Mouse (Mus musculus) pancreas, adult 10 weeks (tissue): ENCODE measurements around the gene Nkrf. TPM values are rescaled to one million over a fixed set of nuclear protein-coding genes. Genes with fewer than 3 reads are reported as not detected.

Source experiments
- polyA plus RNA-seq: library from polyadenylated mRNA; stranded (reverse); fragments of 350-450 nt; fragmentation: Illumina TruSeq; extraction: RNeasy Lipid Tissue Mini Kit (QIAGEN cat#74804); gene quantifications from one replicate; pipeline ENCODE4 v1.2.3, GENCODE M21; 2015; ENCODE audit warnings: low read depth, low replicate concordance; ENCODE audit not compliant: insufficient read depth

Gene Nkrf
- 1.1 TPM for polyA plus RNA-seq

DNA sequence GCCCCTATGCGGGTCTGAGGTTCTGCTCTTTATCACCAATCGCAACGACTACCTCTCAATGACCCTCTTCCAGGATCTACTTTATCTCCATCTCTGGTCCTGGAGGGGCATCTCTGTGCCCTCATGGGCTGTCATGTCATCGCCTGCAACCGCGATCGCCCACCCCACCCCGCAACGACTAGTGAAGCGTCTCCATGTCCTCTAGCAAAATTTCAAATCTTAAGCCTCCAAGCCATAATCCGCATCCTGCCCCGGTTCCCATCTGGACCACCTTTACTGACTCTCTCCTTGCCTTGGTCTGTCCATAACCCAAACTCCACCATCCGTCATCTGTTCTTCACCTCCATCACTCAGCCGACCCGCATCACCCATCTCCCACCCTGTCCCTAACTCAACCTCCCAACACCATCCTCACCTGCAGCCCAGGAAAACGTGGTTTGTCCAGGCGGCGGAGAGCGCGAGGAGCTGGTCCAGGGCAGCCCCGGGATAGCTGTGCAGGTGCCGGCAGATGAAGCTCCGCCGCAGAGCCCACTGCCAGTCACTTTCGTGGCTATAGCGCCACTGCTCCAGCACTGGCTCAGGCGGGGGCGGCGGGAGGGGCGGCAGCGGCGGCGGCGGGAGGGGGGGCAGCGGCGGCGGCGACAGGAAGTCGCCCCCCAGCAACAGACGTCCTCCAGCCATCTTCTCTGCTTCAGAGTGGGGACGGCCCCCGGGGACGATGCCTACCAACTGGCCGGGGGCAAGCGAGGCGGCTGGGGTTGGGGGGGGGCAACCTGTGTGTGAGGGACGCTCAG lies at the start of gene Nkrf:
Gene Nkrf (minus strand): TSS at position 579 of the 794 bp plus-strand sequence.

DNA sequence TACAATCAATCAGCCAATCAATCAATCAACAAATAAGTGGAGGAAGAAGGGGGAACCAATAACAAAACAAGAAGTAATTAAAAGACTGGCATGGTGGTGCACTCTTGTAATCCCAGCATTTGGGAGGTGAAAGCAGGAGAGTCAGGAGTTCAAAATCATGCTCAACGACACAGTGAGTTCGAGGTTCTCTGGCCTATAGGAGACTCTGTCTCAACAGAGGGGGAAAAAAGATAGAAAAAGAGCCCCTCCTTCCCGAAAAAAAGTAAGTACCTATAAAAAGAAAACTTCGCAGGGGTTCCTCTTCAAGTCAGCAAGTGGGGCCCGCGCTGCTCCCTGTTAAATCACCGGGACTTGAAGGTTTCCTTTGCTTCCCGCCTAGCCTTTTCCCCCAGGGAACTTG lies 28.9 kb downstream of the Nkrf start, which contains the start of the genes Ube2a and C330007P06Rik:
Gene Ube2a (plus strand): TSS at position 136 of the 400 bp plus-strand sequence.
Gene C330007P06Rik (minus strand): TSS at position 347 of the 400 bp plus-strand sequence.

Other genes with a start within 250 kb of the Nkrf start
- not detected for gene Slc25a43, start 159.2 kb downstream of the Nkrf start, polyA plus RNA-seq
- 71.0 TPM for gene Slc25a5, start 107.2 kb downstream of the Nkrf start, polyA plus RNA-seq
- 14.7 TPM for gene Ube2a, start 29.0 kb downstream of the Nkrf start, polyA plus RNA-seq
- 6.5 TPM for gene C330007P06Rik, start 28.8 kb downstream of the Nkrf start, polyA plus RNA-seq
- 2.0 TPM for gene Sept6, start 88.9 kb upstream of the Nkrf start, polyA plus RNA-seq
- not detected for gene Sowahd, start 145.9 kb upstream of the Nkrf start, polyA plus RNA-seq
- 264 TPM for gene Rpl39, start 182.5 kb upstream of the Nkrf start, polyA plus RNA-seq
- 10.2 TPM for gene Upf3b, start 207.4 kb upstream of the Nkrf start, polyA plus RNA-seq
- 2.3 TPM for gene Nkap, start 223.9 kb upstream of the Nkrf start, polyA plus RNA-seq